Mouse (Mus musculus): ENCODE measurements around the gene Olr1.

- TF ChIP-seq CTCF (IDR thresholded peaks at IDR 0.05) (peak; percentile 74), POLR2A (IDR thresholded peaks at IDR 0.05; ENCODE audit: insufficient read depth, low read depth, low read length) (no peak)
These were observed 10.9 kb upstream of the Olr1 start for GRCm38 (mm10) chr6:129517752-129518408.

Data from heart, adult 2 months (tissue).